Mouse (Mus musculus): ENCODE data around the gene Fbxw2. TPM values are rescaled to one million over a fixed set of nuclear protein-coding genes. Genes with fewer than 3 reads are reported as not detected.
"Not testable (repeated sequence)": the region's sequence is repeated elsewhere in the genome, so short reads cannot be mapped to it uniquely, and the experiment has no call there.

Gene Fbxw2
- total and polyA plus RNA-seq, 3 experiments: 36.7 to 67.8 (median 61.2) TPM

GRCm38 (mm10) chr2:34803746-34804145 is 22.4 kb downstream of the Fbxw2 start:
- Histone ChIP-seq H3K4me2 (ENCODE audit: insufficient read depth, low read depth, poor library complexity, severe bottlenecking) (peak overlapping the region; percentile 79), H3K4me1 (ENCODE audit: control insufficient read depth in 1 of 2, insufficient read depth in 2 of 2) (peaks cover 8 to 51% of the 10 kb centered on the region in 2 experiments), H3K27ac (ENCODE audit: insufficient read depth, low read depth) (no peak overlapping the region), H3K4me3 (replicated peaks in 1 of 3; ENCODE audit: low read depth in 2 of 3, low read length in 2 of 3, poor library complexity in 1 of 3) (peak overlapping the region in 2 of 3 experiments; percentile 27 to 55), H3K79me2 (replicated peaks; ENCODE audit: control insufficient read depth, extremely low read depth, insufficient read depth, poor library complexity, severe bottlenecking) (peaks cover 57% of the 10 kb centered on the region), H3K27me3 (replicated peaks) (no peaks in the 10 kb centered on the region), H3K9me3 (replicated peaks; ENCODE audit: low read length) (no peaks in the 10 kb centered on the region), H3K9ac (ENCODE audit: insufficient read depth, low read depth) (peak overlapping the region; percentile 98; the same call in 1 of the 2 replicates), H3K36me3 (replicated peaks in 1 of 2; ENCODE audit: control insufficient read depth in 1 of 2, insufficient read depth in 1 of 2, low read length in 1 of 2) (peaks cover 18 to 43% of the 10 kb centered on the region in 2 experiments)
- dilution Hi-C loops (cut with MboI; ENCODE audit: extremely low pct_ligation_motif_present, extremely low pct_unique_long_range_greater_than_20kb, low sequenced_read_pairs) (no loop called here), in situ Hi-C loops (cut with MboI; ENCODE audit: low pct_ligation_motif_present, low pct_unique_long_range_greater_than_20kb, low sequenced_read_pairs) (no loop called here)
- DNase-seq (ENCODE audit: extremely low read depth): no peak
- TF ChIP-seq MXI1 (IDR thresholded peaks at IDR 0.05; ENCODE audit: low read depth, low read length) (no peak), MAFK (IDR thresholded peaks at IDR 0.05; ENCODE audit: insufficient replicate concordance, low read length) (no peak), MEF2A (IDR thresholded peaks at IDR 0.05; ENCODE audit: borderline replicate concordance, low read depth, low read length) (no peak), POLR2AphosphoS2 (IDR thresholded peaks at IDR 0.05; ENCODE audit: low read depth, low read length) (no peak), SIN3A (IDR thresholded peaks at IDR 0.05; ENCODE audit: low read length) (no peak), RAD21 (IDR thresholded peaks at IDR 0.05; ENCODE audit: low read depth, low read length) (no peak), MAZ (IDR thresholded peaks at IDR 0.05; ENCODE audit: low read depth, low read length) (no peak)

DNA sequence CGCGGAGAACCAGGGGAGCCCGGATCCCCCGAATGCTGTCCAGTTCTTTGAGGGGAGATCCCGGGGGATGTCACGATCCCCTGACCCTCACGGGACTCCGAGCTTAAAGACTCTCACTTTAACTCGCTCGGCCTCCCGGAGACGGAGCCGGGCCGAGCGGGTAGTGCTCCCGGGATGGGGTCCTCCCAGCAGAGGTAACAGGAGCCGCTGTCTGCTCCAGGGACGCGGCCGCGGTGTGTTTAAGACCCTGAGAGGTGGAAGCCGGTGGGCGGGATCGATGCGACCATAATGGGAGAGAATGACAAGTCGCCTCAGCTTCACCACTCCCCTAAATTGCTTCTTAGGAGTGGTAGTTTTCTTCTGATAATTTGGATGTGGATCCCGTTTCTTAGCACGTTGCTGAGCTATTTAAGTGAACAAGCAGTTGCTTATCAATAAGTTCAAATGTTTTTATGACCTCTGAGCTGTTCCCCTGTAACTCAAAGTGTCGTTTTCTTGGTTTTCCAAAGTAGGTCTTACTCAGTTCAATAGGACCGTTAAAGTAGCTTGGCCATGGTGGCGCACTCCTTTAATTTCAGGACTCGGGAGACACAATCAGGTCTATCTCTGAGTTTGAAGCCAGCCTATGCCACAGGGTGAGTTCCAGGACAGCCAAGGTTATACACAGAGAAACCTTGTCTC is 23.4 kb downstream of the Fbxw2 start:
- peak overlapping the region; percentile 62 to 78 (median 64) for H3K4me3 ChIP-seq (replicated peaks in 1 of 3; ENCODE audit: low read depth in 2 of 3, low read length in 2 of 3, poor library complexity in 1 of 3)
- in situ Hi-C loops (cut with MboI; ENCODE audit: low pct_ligation_motif_present, low pct_unique_long_range_greater_than_20kb, low sequenced_read_pairs); H3K9me3 ChIP-seq (replicated peaks; ENCODE audit: low read length); dilution Hi-C loops (cut with MboI; ENCODE audit: extremely low pct_ligation_motif_present, extremely low pct_unique_long_range_greater_than_20kb, low sequenced_read_pairs); H3K27me3 ChIP-seq (replicated peaks); DNase-seq (ENCODE audit: extremely low read depth): not testable (repeated sequence)
- H3K79me2 ChIP-seq (replicated peaks; ENCODE audit: control insufficient read depth, extremely low read depth, insufficient read depth, poor library complexity, severe bottlenecking): peaks cover 48% of the 10 kb centered on the region
- peak overlapping the region; percentile 57 for H3K4me2 ChIP-seq (ENCODE audit: insufficient read depth, low read depth, poor library complexity, severe bottlenecking)
- H3K27ac ChIP-seq (ENCODE audit: insufficient read depth, low read depth): peak overlapping the region; percentile 77
- peaks cover 3 to 53% of the 10 kb centered on the region in 2 experiments for H3K4me1 ChIP-seq (ENCODE audit: control insufficient read depth in 1 of 2, insufficient read depth in 2 of 2)
- 0 out of 2 replicates have a peak, but pooled peaks have one; percentile 7 for TF ChIP-seq SIN3A (IDR thresholded peaks at IDR 0.05; ENCODE audit: low read length)
- TF ChIP-seq CTCF (conservative IDR thresholded peaks at IDR 0.05 in 1 of 2, IDR thresholded peaks at IDR 0.05 in 1 of 2; ENCODE audit: low read depth in 2 of 2, low read length in 2 of 2): peak in 1 of 2 experiments; percentile 13; a peak in 1 of 4 replicates
- TF ChIP-seq CHD1 (IDR thresholded peaks at IDR 0.05; ENCODE audit: low read depth, low read length): peak; percentile 70; the same call in 1 of the 2 replicates
- peaks cover 12 to 35% of the 10 kb centered on the region in 2 experiments for H3K36me3 ChIP-seq (replicated peaks in 1 of 2; ENCODE audit: control insufficient read depth in 1 of 2, insufficient read depth in 1 of 2, low read length in 1 of 2)
- H3K9ac ChIP-seq (ENCODE audit: insufficient read depth, low read depth): peak overlapping the region; percentile 98
